Mouse (Mus musculus) liver, adult 2 months (tissue): ENCODE data around the gene Sost. TPM values are rescaled to one million over a fixed set of nuclear protein-coding genes. Genes with fewer than 3 reads are reported as not detected.

ENCODE experiments used
- DNase-seq: peaks from one replicate; pipeline ENCODE4 v3.0.0-alpha.2; 2011; ENCODE audit warnings: low read depth, low spot score; ENCODE audit errors: extremely low read depth
- H3K27ac ChIP-seq: fragments of 200-500 bp; replicated peaks from 2 replicates; pipeline ENCODE4 v1.5.1; 2012; ENCODE audit warnings: low read depth, mild to moderate bottlenecking, control low read depth, inconsistent platforms, low read length; ENCODE audit not compliant: insufficient read depth
- H3K27me3 ChIP-seq: fragments of 200-500 bp; 2 replicates; pipeline ENCODE4 v1.6.1; 2012; ENCODE audit warnings: mild to moderate bottlenecking, moderate library complexity, low read length, inconsistent platforms; ENCODE audit not compliant: control insufficient read depth, insufficient read depth
- H3K36me3 ChIP-seq: fragments of 200-500 bp; 2 replicates; pipeline ENCODE4 v1.6.1; 2012; ENCODE audit warnings: low read length, inconsistent platforms; ENCODE audit not compliant: control insufficient read depth, insufficient read depth
- H3K4me1 ChIP-seq: fragments of 200-500 bp; 2 replicates; pipeline ENCODE4 v1.6.1; 2011; ENCODE audit warnings: low read length; ENCODE audit not compliant: control insufficient read depth, insufficient read depth
- H3K4me3 ChIP-seq: fragments of 200-500 bp; 2 replicates; pipeline ENCODE4 v1.5.1; 2011; ENCODE audit warnings: low read depth, mild to moderate bottlenecking, control low read depth, low read length, moderate library complexity; ENCODE audit not compliant: insufficient read depth
- H3K79me2 ChIP-seq: fragments of 200-500 bp; 2 replicates; pipeline ENCODE4 v1.6.1; 2012; ENCODE audit warnings: inconsistent platforms, mild to moderate bottlenecking, low read length, moderate library complexity; ENCODE audit not compliant: control insufficient read depth, insufficient read depth
- H3K9ac ChIP-seq: fragments of 200-500 bp; 2 replicates; pipeline ENCODE4 v1.6.1; 2012; ENCODE audit warnings: low read depth, mild to moderate bottlenecking, control low read depth, inconsistent platforms, low read length
- CTCF ChIP-seq: fragments of 200-500 bp; IDR thresholded peaks from 2 replicates; pipeline ENCODE4 v1.5.1; 2011; ENCODE audit warnings: low read depth, low read length, control low read depth
- POLR2A ChIP-seq: fragments of 200-500 bp; IDR thresholded peaks from 2 replicates; pipeline ENCODE4 v1.6.1; 2011; ENCODE audit warnings: low read length, control low read depth; ENCODE audit not compliant: insufficient read depth; ENCODE audit errors: extremely low read depth
- WGBS: fragments of 180-500 bp; shearing (Covaris S2); methylation state at CpG from one replicate; pipeline ENCODE4 v1.1.7; 2018; 5-methylcytosine and 5-hydroxymethylcytosine counted together
- polyA plus RNA-seq: library from polyadenylated mRNA; depleted of rRNA; stranded (reverse); fragments of >200 nt; gene quantifications from 2 replicates; pipeline ENCODE4 v1.2.3, GENCODE M21; 2012
- total RNA-seq: library from RNA; depleted of rRNA; stranded (reverse); fragments of >200 nt; gene quantifications from 2 replicates; pipeline ENCODE4 v1.2.3, GENCODE M21; 2014

Gene Sost
- total and polyA plus RNA-seq, 2 experiments, result 0.10 TPM; not detected in 1

- Histone ChIP-seq H3K27me3 (no peaks in the 10 kb centered on the region), H3K4me1 (no peaks in the 10 kb centered on the region), H3K79me2 (no peaks in the 10 kb centered on the region), H3K9ac (no peak overlapping the region), H3K27ac (no peak overlapping the region), H3K4me3 (no peak overlapping the region), H3K36me3 (no peaks in the 10 kb centered on the region)
- DNase-seq, result no peak
- 51% methylated on average over 5 of the region's 5 CpGs for WGBS
- no peak for TF ChIP-seq POLR2A
- TF ChIP-seq CTCF, result no peak
Observed at GRCm38 (mm10) chr11:101998258-101998657, 31.4 kb upstream of the Sost start.

GRCm38 (mm10) chr11:101995938-101996337 is 29.1 kb upstream of the Sost start:
- TF ChIP-seq CTCF (no peak), POLR2A (no peak)
- Histone ChIP-seq H3K79me2 (no peaks in the 10 kb centered on the region), H3K36me3 (no peaks in the 10 kb centered on the region), H3K4me3 (no peak overlapping the region), H3K27ac (no peak overlapping the region), H3K4me1 (no peaks in the 10 kb centered on the region), H3K27me3 (no peaks in the 10 kb centered on the region), H3K9ac (no peak overlapping the region)
- DNase-seq, result no peak
- 94% methylated on average over 7 of the region's 7 CpGs for WGBS

- Histone ChIP-seq H3K4me3 (no peak overlapping the region), H3K9ac (no peak overlapping the region), H3K4me1 (no peaks in the 10 kb centered on the region), H3K36me3 (no peaks in the 10 kb centered on the region), H3K79me2 (no peaks in the 10 kb centered on the region), H3K27me3 (no peaks in the 10 kb centered on the region), H3K27ac (no peak overlapping the region)
- TF ChIP-seq CTCF, result no peak
- no peak for DNase-seq
- WGBS, result 72% methylated on average over 8 of the region's 8 CpGs
Observed at GRCm38 (mm10) chr11:101994100-101994499, 27.3 kb upstream of the Sost start.

- WGBS, result 94% methylated on average over 7 of the region's 7 CpGs
- no peak overlapping the region for H3K9ac ChIP-seq
- H3K36me3 ChIP-seq, result no peaks in the 10 kb centered on the region
- DNase-seq, result no peak
- no peak overlapping the region for H3K4me3 ChIP-seq
- H3K79me2 ChIP-seq, result no peaks in the 10 kb centered on the region
- no peak for TF ChIP-seq CTCF
- TF ChIP-seq POLR2A, result no peak
- peaks cover 2% of the 10 kb centered on the region; the same call in 1 of the 2 replicates for H3K4me1 ChIP-seq
- no peaks in the 10 kb centered on the region for H3K27me3 ChIP-seq
- H3K27ac ChIP-seq, result no peak overlapping the region
Observed at GRCm38 (mm10) chr11:101992411-101992810, 25.6 kb upstream of the Sost start.

GRCm38 (mm10) chr11:101991813-101992212 is 25.0 kb upstream of the Sost start:
- H3K4me3 ChIP-seq, result no peak overlapping the region
- H3K9ac ChIP-seq, result no peak overlapping the region
- H3K36me3 ChIP-seq, result no peaks in the 10 kb centered on the region
- no peak for DNase-seq
- H3K27ac ChIP-seq, result no peak overlapping the region
- peaks cover 4% of the 10 kb centered on the region; the same call in 1 of the 2 replicates for H3K4me1 ChIP-seq
- H3K79me2 ChIP-seq, result no peaks in the 10 kb centered on the region
- WGBS, result 70% methylated on average over 3 of the region's 3 CpGs
- TF ChIP-seq CTCF (no peak), POLR2A (no peak)
- no peaks in the 10 kb centered on the region for H3K27me3 ChIP-seq

GRCm38 (mm10) chr11:101990244-101990643 is 23.4 kb upstream of the Sost start:
- WGBS, result 94% methylated on average over 3 of the region's 3 CpGs
- Histone ChIP-seq H3K36me3 (no peaks in the 10 kb centered on the region), H3K27ac (no peak overlapping the region), H3K27me3 (no peaks in the 10 kb centered on the region), H3K9ac (no peak overlapping the region), H3K79me2 (no peaks in the 10 kb centered on the region), H3K4me1 (peaks cover 9% of the 10 kb centered on the region; the same call in 1 of the 2 replicates), H3K4me3 (no peak overlapping the region)
- DNase-seq, result no peak
- TF ChIP-seq POLR2A (no peak), CTCF (no peak)
